Mouse (Mus musculus): ENCODE results near the gene Gm45062. TPM values are rescaled to one million over a fixed set of nuclear protein-coding genes. Genes with fewer than 3 reads are reported as not detected.
"Not testable (repeated sequence)": the region's sequence is repeated elsewhere in the genome, so short reads cannot be mapped to it uniquely, and the experiment has no call there.

Gene Gm45062
- polyA plus RNA-seq, 1 experiment = 17.1 TPM

- no peak for DNase-seq (ENCODE audit: extremely low spot score in 1 of 2, low spot score in 1 of 2)
Observed at GRCm38 (mm10) chr6:8307878-8308775, 48.9 kb downstream of the Gm45062 start.

- DNase-seq (ENCODE audit: extremely low spot score in 1 of 2, low spot score in 1 of 2) = no peak
Observed at GRCm38 (mm10) chr6:8312554-8312953, 53.3 kb downstream of the Gm45062 start.

GRCm38 (mm10) chr6:8316201-8316600 lies 57.0 kb downstream of the Gm45062 start:
- DNase-seq (ENCODE audit: extremely low spot score in 1 of 2, low spot score in 1 of 2) = no peak

GRCm38 (mm10) chr6:8319591-8319990 lies 60.3 kb downstream of the Gm45062 start:
- no peak for DNase-seq (ENCODE audit: extremely low spot score in 1 of 2, low spot score in 1 of 2)

- DNase-seq (ENCODE audit: extremely low spot score in 1 of 2, low spot score in 1 of 2) = not testable (repeated sequence)
Observed at GRCm38 (mm10) chr6:8331496-8331895, 72.2 kb downstream of the Gm45062 start.

GRCm38 (mm10) chr6:8333380-8333779 lies 74.1 kb downstream of the Gm45062 start:
- no peak for DNase-seq (ENCODE audit: extremely low spot score in 1 of 2, low spot score in 1 of 2)

GRCm38 (mm10) chr6:8336487-8337390 lies 77.5 kb downstream of the Gm45062 start:
- DNase-seq (ENCODE audit: extremely low spot score in 1 of 2, low spot score in 1 of 2) = no peak

- no peak for DNase-seq (ENCODE audit: extremely low spot score in 1 of 2, low spot score in 1 of 2)
Observed at GRCm38 (mm10) chr6:8339453-8339852, 80.2 kb downstream of the Gm45062 start.

- DNase-seq (ENCODE audit: extremely low spot score in 1 of 2, low spot score in 1 of 2) = no peak
Observed at GRCm38 (mm10) chr6:8343271-8343670, 84.0 kb downstream of the Gm45062 start.

- DNase-seq (ENCODE audit: extremely low spot score in 1 of 2, low spot score in 1 of 2) = peak; percentile 27 to 74
Observed at GRCm38 (mm10) chr6:8345219-8345856, 86.1 kb downstream of the Gm45062 start.

- no peak for DNase-seq (ENCODE audit: extremely low spot score in 1 of 2, low spot score in 1 of 2)
Observed at GRCm38 (mm10) chr6:8347154-8347553, 87.9 kb downstream of the Gm45062 start.

GRCm38 (mm10) chr6:8348344-8348743 lies 89.1 kb downstream of the Gm45062 start:
- no peak for DNase-seq (ENCODE audit: extremely low spot score in 1 of 2, low spot score in 1 of 2)

GRCm38 (mm10) chr6:8349060-8349670 lies 89.9 kb downstream of the Gm45062 start:
- DNase-seq (ENCODE audit: extremely low spot score in 1 of 2, low spot score in 1 of 2) = no peak

- no peak for DNase-seq (ENCODE audit: extremely low spot score in 1 of 2, low spot score in 1 of 2)
Observed at GRCm38 (mm10) chr6:8351507-8351906, 92.3 kb downstream of the Gm45062 start.

- no peak for DNase-seq (ENCODE audit: extremely low spot score in 1 of 2, low spot score in 1 of 2)
Observed at GRCm38 (mm10) chr6:8352533-8353168, 93.4 kb downstream of the Gm45062 start.

GRCm38 (mm10) chr6:8353461-8353860 lies 94.2 kb downstream of the Gm45062 start:
- no peak for DNase-seq (ENCODE audit: extremely low spot score in 1 of 2, low spot score in 1 of 2)

GRCm38 (mm10) chr6:8354846-8355245 lies 95.6 kb downstream of the Gm45062 start:
- no peak for DNase-seq (ENCODE audit: extremely low spot score in 1 of 2, low spot score in 1 of 2)

GRCm38 (mm10) chr6:8358232-8358631 lies 99.0 kb downstream of the Gm45062 start:
- no peak for DNase-seq (ENCODE audit: extremely low spot score in 1 of 2, low spot score in 1 of 2)

GRCm38 (mm10) chr6:8358782-8359181 lies 99.5 kb downstream of the Gm45062 start:
- no peak for DNase-seq (ENCODE audit: extremely low spot score in 1 of 2, low spot score in 1 of 2)

- peak in 1 of 2 experiments; percentile 47 for DNase-seq (ENCODE audit: extremely low spot score in 1 of 2, low spot score in 1 of 2)
Observed at GRCm38 (mm10) chr6:8360805-8361204, 101.6 kb downstream of the Gm45062 start.

Measured in frontal cortex, adult 2 months (tissue).